Mouse (Mus musculus): ENCODE measurements around the gene Aebp1.

The Aebp1 gene

GRCm38 (mm10) chr11:5861678-5862393, at the start of gene Aebp1:
Aebp1 (plus strand) TSS chr11:5861947.
- no peak for DNase-seq

- DNase-seq = no peak
Measured at GRCm38 (mm10) chr11:5813381-5813780, 48.4 kb upstream of the Aebp1 start.

- no peak for DNase-seq
Measured at GRCm38 (mm10) chr11:5819223-5819622, 42.5 kb upstream of the Aebp1 start.

GRCm38 (mm10) chr11:5825432-5825831, 36.3 kb upstream of the Aebp1 start:
- DNase-seq = no peak

DNA sequence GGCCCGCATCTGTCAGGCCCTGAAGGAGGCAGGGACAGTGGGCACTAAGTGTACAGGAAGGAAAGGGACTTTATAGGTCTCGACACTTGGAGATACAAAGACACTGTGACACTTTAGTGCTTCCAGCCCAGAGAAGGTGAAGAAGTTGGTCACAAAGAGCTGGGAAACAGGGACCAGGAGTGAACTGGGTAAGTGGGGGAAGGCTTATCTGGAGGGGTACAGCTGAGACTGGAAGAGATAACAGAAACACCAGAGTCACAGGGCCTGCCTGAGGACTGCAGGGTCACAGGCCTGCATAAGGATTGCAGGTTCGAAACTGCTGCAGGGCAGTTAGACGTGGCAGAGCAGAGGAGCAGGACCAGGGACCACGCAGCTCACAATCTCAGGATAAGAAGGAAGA, 33.8 kb upstream of the Aebp1 start:
- DNase-seq = no peak

- no peak for DNase-seq
Measured at GRCm38 (mm10) chr11:5828509-5829191, 33.1 kb upstream of the Aebp1 start.

GRCm38 (mm10) chr11:5829327-5829726, 32.4 kb upstream of the Aebp1 start:
- no peak for DNase-seq

- no peak for DNase-seq
Measured at GRCm38 (mm10) chr11:5834506-5834905, 27.2 kb upstream of the Aebp1 start.

- DNase-seq = no peak
Measured at GRCm38 (mm10) chr11:5835057-5835456, 26.7 kb upstream of the Aebp1 start.

DNA sequence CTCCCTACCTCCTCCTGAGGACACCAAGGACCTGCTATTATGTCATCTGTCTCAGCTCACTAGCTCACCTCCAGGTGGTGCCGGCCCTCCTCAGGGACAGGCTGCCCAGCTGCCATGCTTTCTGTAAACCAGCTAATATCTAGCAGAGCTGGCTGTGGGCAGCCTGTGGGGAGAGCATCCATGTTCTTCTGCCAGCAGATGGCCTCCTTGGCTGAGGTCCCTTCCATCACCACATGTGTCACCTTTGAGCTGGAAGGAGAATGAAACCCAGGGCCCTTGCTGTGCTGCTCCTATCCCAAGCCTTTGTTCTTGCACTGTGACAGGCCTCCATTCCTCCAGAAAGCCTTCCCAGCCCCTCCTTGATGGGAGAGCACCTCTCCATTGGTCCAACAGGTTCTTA, 25.6 kb upstream of the Aebp1 start:
- DNase-seq = peak; percentile 39

DNA sequence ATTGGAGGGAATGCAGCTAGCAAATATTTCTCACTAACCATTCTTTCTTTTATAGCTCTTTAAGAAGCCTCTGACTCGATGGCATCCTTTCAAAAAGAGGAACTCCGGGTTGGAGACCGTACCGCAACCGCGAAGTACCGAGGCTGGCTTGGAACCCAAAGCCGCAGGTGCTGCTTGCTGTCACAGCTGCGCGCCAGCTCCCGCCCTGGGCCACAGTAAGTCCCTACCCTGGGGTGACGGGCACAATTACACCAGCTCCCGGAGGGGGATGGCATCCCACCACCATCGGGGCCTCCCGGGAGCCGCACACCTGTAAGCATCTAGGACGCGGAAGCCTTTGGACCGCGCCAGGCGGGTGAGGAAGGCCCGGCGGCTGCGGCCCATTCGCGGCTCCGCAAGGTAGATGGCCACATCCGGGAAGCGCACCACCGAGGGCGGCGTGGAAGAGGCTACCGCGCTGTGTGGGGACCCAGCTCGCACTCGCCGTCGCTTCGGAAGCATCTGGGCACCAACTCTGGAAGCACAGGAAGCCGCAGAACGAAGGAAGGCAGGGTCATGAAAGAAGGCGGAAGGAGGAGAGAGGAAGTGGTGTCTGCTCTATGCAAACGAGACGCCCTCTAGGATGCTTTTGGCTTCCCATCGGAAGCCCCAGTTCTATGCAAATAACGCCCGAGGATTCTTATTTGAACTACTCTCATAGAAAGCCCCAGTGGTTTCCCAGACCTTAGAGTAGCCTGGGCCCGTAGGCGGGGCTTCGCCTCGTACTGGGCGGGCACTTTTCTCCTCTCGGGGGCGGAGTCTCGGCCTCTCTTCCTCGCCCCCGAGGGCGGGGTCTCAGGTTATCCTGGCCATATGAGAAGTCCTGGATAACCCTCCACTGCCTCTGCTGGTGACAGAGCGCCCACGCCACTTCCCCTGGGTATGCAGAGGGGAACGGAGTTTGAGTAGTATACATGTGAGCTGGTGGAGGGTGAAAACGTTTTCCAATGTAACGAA, 24.2 kb upstream of the Aebp1 start, which contains the start of gene Polm:
Gene Polm (minus strand): TSS at position 766 of the 996 bp plus-strand sequence.
- peak; percentile 93 for DNase-seq

DNA sequence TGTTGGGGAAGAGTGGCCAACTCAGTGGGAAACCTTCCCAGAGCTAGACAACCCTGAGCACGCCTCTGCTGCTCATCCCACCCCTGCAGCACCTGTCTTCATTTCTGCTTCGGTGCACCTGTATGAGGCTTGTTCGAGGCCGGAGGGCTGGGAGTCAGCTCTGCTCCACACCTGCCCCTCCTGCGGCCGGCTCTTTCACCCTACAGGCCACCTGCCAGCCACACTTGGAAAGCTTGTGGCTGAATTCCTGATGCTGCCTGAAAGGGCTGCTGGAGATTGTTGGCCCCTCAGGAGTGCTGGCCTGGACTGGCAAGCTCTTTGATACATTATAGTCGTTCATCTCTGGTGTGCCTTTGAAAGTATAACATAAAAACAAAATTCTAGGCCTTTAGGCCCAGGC, 21.4 kb upstream of the Aebp1 start:
- no peak for DNase-seq

GRCm38 (mm10) chr11:5841751-5842150, 20.0 kb upstream of the Aebp1 start:
- no peak for DNase-seq

- DNase-seq = no peak
Measured at GRCm38 (mm10) chr11:5843131-5843530, 18.6 kb upstream of the Aebp1 start.

DNA sequence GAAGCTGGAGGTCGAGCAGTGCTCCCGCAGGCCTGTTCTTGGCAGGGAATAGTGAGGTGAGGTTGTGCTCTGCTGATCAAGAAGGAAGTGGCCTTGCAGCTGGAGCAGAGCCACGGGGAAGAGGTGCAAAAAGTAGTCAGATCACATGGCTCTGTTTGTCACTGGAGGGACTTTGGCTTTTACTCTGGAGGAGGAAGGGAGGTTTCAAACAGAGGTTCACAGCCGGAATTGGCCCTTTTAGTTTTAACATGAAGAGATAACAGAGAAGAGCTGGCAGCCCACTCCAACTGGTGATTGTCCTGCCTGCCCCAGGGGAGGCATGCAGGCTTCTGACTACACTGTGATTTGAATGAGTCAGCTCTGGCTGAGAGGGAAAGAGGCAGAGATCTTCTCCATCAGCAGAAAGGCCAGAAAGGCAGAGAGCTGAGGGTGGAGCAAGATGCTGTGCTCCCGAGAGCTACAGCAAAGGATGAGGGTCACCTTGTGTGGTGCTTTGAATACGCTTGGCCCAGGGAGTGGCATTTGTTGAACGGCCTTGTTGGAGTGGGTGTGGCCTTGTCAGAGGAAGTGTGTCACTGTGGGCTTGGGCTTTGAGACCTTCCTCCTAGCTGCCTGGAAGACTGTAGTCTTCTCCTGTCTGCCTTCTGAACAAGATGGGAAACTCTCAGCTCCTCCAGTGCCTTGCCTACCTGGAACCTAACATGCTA, 15.0 kb upstream of the Aebp1 start:
- DNase-seq = no peak

- DNase-seq = peak; percentile 90
Measured at GRCm38 (mm10) chr11:5848741-5849140, 13.0 kb upstream of the Aebp1 start.

DNA sequence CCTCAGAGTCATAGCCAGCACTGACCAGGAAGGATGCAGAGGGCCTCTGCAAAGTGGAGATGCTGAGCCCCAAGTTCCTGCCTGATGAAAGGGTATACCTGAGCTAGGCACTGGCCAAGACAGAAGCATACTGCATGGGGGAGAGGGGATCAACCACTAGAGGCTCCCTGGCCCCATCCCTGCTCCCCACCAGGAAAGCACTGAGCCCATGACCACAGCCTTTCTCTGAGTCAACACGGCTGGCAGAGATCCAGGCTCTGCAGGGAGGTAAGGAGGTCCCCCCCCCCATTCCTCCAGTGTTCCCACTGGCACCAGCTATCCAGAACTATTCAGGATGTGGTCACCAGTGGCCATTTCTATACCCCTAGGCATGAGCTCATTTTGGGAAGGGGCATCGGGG, 12.4 kb upstream of the Aebp1 start:
- DNase-seq = no peak

GRCm38 (mm10) chr11:5850452-5850851, 11.3 kb upstream of the Aebp1 start:
- no peak for DNase-seq

- no peak for DNase-seq
Measured at GRCm38 (mm10) chr11:5851021-5851736, 10.6 kb upstream of the Aebp1 start.

GRCm38 (mm10) chr11:5852314-5852713, 9.4 kb upstream of the Aebp1 start:
- no peak for DNase-seq

- no peak for DNase-seq
Measured at GRCm38 (mm10) chr11:5855481-5855880, 6.3 kb upstream of the Aebp1 start.

- DNase-seq = peak; percentile 88
Measured at GRCm38 (mm10) chr11:5855902-5856301, 5.8 kb upstream of the Aebp1 start.

Measured in layer of hippocampus, adult 9-11 months (tissue).